Mouse (Mus musculus) lung, embryonic 16.5 days (tissue): Measurements from ENCODE around the gene Dock9. TPM values are rescaled to one million over a fixed set of nuclear protein-coding genes. Genes with fewer than 3 reads are reported as not detected.

Source experiments
- ATAC-seq: fragments of 200-750 bp; cut with Nextera tagmentation; 2 replicates; pipeline ENCODE4 v1.8.0; 2017; ENCODE audit warnings: low read depth, mild to moderate bottlenecking, moderate library complexity
- H3K27ac ChIP-seq: fragments of 300-500 bp; sonication (generic); 2 replicates; pipeline ENCODE4 v1.5.1; 2014; ENCODE audit warnings: mild to moderate bottlenecking, control low read depth, low read length
- H3K27me3 ChIP-seq: fragments of 300-500 bp; sonication (generic); 2 replicates; pipeline ENCODE4 v1.6.1; 2014; ENCODE audit warnings: low read depth, low read length, mixed read lengths; ENCODE audit not compliant: control insufficient read depth, insufficient read depth
- H3K36me3 ChIP-seq: fragments of 300-500 bp; sonication (generic); 2 replicates; pipeline ENCODE4 v1.6.1; 2014; ENCODE audit warnings: low read length; ENCODE audit not compliant: control insufficient read depth, insufficient read depth
- H3K4me1 ChIP-seq: fragments of 300-500 bp; sonication (generic); replicated peaks from 2 replicates; pipeline ENCODE4 v1.6.1; 2014; ENCODE audit warnings: low read length, mixed read lengths; ENCODE audit not compliant: control insufficient read depth, insufficient read depth
- H3K4me2 ChIP-seq: fragments of 300-500 bp; sonication (generic); 2 replicates; pipeline ENCODE4 v1.6.1; 2014; ENCODE audit warnings: low read depth, low read length, control low read depth
- H3K4me3 ChIP-seq: fragments of 300-500 bp; sonication (generic); 2 replicates; pipeline ENCODE4 v1.5.1; 2014; ENCODE audit warnings: mild to moderate bottlenecking, low read length, control low read depth
- H3K9ac ChIP-seq: fragments of 300-500 bp; sonication (generic); 2 replicates; pipeline ENCODE4 v1.6.1; 2014; ENCODE audit warnings: low read length, control low read depth
- H3K9me3 ChIP-seq: fragments of 300-500 bp; sonication (generic); 2 replicates; pipeline ENCODE4 v1.6.1; 2016; ENCODE audit warnings: low read length; ENCODE audit not compliant: control insufficient read depth
- WGBS: fragments of 180-500 bp; shearing (Covaris S2); extraction: QIAGEN DNeasy Blood & Tissue Kit; methylation state at CpG from one replicate; pipeline ENCODE4 v1.1.7; 2014; 5-methylcytosine and 5-hydroxymethylcytosine counted together
- polyA plus RNA-seq: library from polyadenylated mRNA; unstranded; fragments of >200 nt; fragmentation: Nextera tagmentation; extraction: Ambion mirVana; gene quantifications from 2 replicates; pipeline ENCODE4 v1.2.1, GENCODE M21; 2015

The Dock9 gene
- polyA plus RNA-seq, 1 experiment from 2014 or later = 14.3 TPM

DNA sequence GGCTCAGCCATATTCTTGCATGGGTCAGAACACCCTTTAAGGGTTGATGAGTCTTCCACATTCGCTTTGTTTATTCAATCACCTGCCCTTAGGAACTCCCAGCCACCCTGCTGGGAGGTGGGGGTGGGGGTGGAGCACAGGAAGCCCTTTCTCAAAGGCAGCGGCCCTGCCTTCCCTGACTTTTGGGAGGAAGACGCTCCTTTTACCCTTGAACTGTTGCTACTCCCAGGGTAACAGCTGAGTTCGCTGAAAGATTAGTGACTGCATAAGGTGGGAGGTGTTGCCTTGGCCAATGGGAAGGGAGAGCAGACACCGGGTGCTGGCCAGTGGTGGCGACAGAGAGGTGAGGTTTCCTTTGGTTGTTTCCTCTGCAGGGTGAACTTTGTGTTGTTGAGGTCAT is 291.3 kb downstream of the Dock9 start:
- ATAC-seq = no peak
- 14% methylated on average over 6 of the region's 6 CpGs for WGBS
- Histone ChIP-seq H3K4me1 (peaks cover 4% of the 10 kb centered on the region), H3K9me3 (no peaks in the 10 kb centered on the region; the same call in 1 of the 2 replicates), H3K27me3 (peaks cover 32% of the 10 kb centered on the region), H3K9ac (no peak overlapping the region), H3K4me3 (no peak overlapping the region), H3K4me2 (no peak overlapping the region), H3K27ac (no peak overlapping the region), H3K36me3 (no peaks in the 10 kb centered on the region)

DNA sequence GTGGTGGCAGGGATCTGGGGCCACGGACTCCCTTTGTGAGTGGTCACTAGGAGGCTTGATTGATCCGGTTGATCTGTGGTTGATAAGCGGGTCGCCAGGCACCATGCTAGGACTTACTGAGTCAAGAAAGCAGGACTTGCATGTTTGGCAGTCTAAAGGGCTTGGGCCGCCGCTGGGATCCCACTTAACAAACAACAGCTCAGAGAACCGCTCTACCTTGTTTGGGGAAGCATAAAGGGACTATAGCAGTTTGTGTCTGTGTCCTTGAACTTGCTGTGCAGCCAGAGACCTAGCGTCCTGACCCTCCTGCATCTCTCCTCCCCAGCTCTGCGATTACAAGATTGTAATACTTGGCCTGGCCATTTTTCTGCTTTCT is 292.2 kb downstream of the Dock9 start:
- H3K9me3 ChIP-seq = no peaks in the 10 kb centered on the region; the same call in 1 of the 2 replicates
- no peak for ATAC-seq
- H3K27ac ChIP-seq = no peak overlapping the region
- H3K36me3 ChIP-seq = no peaks in the 10 kb centered on the region
- H3K4me2 ChIP-seq = peak overlapping the region; percentile 59
- peaks cover 4% of the 10 kb centered on the region for H3K4me1 ChIP-seq
- H3K27me3 ChIP-seq = peaks cover 32% of the 10 kb centered on the region
- H3K4me3 ChIP-seq = peak overlapping the region; percentile 41; the same call in 1 of the 2 replicates
- H3K9ac ChIP-seq = no peak overlapping the region
- WGBS = 25% methylated on average over 9 of the region's 9 CpGs

DNA sequence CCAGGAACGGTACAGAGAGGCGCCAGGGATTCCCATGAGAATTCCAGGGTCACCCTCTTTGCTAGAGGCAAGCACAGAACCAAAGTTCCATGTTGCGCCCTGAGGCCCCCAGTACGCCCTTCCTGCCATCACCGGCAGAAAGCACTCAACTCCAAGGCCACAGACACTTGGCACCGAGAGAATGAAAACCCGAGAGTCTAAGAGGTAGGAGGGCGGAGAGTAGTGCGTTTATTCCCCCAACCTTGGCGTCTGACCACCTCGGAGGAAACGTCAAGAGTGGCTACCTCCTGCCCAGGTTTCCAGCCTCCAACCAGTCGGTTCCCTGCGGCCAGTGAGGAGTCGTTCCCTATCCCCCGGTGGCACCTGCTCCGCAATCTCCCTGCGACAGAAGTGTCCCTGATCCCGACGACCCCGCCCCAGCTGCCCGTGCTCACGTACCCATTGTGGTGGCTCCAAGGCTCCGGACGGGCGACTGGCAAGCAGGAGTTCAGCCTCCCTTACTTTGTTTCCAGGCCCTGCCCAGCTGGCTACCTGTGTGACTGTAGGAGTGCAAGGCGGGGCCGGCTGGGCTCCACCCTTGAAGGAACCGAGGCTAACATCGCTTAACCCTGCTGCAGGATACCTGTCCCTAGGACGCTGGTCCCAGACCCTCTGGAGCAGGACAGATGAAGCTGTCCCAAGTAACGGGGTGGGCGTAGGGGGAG is 292.7 kb downstream of the Dock9 start, which contains the start of gene Slc15a1:
Gene Slc15a1 (minus strand): TSS at position 472 of the 704 bp plus-strand sequence.
- peak within 1 kb of the TSS; percentile 59 for H3K4me2 ChIP-seq
- H3K9ac ChIP-seq = peak within 1 kb of the TSS; percentile 47
- H3K36me3 ChIP-seq = no peaks in the 10 kb centered on the region
- no peak within 1 kb of the TSS for H3K27ac ChIP-seq
- H3K4me3 ChIP-seq = peak within 1 kb of the TSS; percentile 41
- peaks cover 32% of the 10 kb centered on the region for H3K27me3 ChIP-seq
- no peaks in the 10 kb centered on the region; the same call in 1 of the 2 replicates for H3K9me3 ChIP-seq
- peaks cover 4% of the 10 kb centered on the region for H3K4me1 ChIP-seq
- 6% methylated on average over 33 of the region's 33 CpGs for WGBS
- peak; percentile 75 for ATAC-seq

DNA sequence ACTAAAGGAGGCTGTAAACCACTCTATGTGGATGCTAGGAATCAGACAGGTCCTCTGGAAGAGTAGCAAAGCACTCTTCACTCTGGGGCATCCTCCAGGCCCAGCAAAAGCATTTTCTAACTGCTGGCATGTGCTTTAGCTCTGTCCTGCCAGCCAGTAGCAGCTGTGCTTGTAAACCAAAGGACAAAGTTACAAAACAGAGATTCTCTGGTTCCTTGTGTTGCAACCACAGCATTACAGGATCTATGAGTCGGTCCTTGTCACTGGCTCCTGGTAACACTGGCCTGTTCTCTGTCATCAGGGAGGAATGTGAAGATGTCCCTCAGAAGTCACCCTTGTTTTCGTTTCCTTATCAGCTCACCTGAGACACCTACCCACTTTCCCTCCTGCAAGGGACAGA is 297.1 kb downstream of the Dock9 start:
- Histone ChIP-seq H3K4me1 (peaks cover 4% of the 10 kb centered on the region), H3K27me3 (peaks cover 21% of the 10 kb centered on the region), H3K27ac (no peak overlapping the region), H3K4me3 (no peak overlapping the region), H3K9ac (no peak overlapping the region), H3K36me3 (no peaks in the 10 kb centered on the region), H3K4me2 (no peak overlapping the region), H3K9me3 (no peaks in the 10 kb centered on the region)
- ATAC-seq = no peak
- WGBS = 50% methylated on average over 2 of the region's 2 CpGs

DNA sequence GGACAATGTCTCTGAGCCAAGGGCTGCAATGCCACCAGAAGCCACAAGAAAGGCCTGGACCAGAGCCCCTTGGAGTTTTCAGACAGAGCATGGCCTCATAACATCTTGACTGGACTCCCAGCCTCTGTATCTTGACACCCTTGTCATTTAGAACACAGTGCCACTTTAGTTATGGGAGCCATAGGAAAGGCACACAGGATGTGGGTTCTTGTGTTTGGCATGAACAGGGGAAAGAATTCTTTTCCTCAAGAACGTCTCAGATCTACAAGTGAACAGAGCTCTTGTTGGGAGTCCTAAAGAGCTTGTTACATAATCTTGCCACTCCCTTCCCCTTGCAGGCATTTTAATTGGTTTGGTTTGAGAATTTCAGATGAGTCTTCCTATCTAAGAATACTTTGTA is 297.9 kb downstream of the Dock9 start:
- 26% methylated on average over 1 of the region's 1 CpGs for WGBS
- Histone ChIP-seq H3K27ac (no peak overlapping the region; the same call in 1 of the 2 replicates), H3K9ac (no peak overlapping the region), H3K9me3 (no peaks in the 10 kb centered on the region), H3K4me2 (no peak overlapping the region), H3K4me3 (no peak overlapping the region), H3K36me3 (no peaks in the 10 kb centered on the region), H3K27me3 (peaks cover 12% of the 10 kb centered on the region), H3K4me1 (peaks cover 4% of the 10 kb centered on the region)
- peak; percentile 53; the same call in 1 of the 2 replicates for ATAC-seq

DNA sequence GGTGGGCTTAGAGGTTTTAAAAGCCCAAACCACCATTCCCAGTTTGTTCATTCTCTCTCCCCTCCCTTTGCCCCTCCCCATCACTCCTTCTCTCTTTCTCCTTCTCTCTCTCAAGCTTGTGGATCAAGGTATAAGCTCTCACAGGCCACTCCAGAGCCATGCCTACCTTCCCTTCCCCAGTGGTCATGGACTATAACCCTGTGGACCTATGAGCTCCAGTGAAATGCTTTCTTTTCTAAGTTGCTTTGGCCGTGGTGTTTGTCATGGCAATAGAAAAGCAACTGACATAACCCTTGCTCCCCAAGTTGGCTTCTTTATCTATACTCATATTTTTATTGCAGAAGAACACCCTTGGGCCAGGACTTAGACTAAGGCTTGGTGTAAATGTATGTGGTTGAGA is 299.8 kb downstream of the Dock9 start:
- Histone ChIP-seq H3K9me3 (no peaks in the 10 kb centered on the region), H3K4me2 (no peak overlapping the region), H3K27me3 (no peaks in the 10 kb centered on the region; the same call in 1 of the 2 replicates), H3K4me3 (no peak overlapping the region), H3K36me3 (no peaks in the 10 kb centered on the region), H3K27ac (no peak overlapping the region), H3K9ac (no peak overlapping the region), H3K4me1 (peaks cover 2% of the 10 kb centered on the region; the same call in 1 of the 2 replicates)
- ATAC-seq = no peak
- WGBS = 74% methylated on average over 1 of the region's 1 CpGs

DNA sequence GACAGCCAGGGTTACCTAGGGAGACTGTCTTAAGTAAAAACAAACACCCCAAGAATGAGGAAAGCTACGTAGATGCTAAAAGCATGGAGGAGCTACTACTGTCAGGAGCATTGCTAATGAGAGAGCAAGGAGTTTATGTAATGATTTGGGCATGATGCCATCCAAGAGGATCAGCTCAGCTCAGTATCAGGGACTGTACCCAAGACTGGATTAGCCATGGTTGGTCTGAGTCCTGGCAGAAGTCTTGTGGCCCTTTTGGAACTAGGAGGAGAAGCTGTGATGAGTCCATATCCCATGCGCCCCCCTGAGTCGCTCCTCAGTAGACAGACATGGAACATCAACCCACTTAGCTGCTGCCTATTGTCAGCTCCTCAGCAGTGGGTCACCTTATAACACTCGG is 301.9 kb downstream of the Dock9 start:
- Histone ChIP-seq H3K36me3 (no peaks in the 10 kb centered on the region), H3K4me3 (no peak overlapping the region), H3K27ac (no peak overlapping the region), H3K9ac (no peak overlapping the region), H3K27me3 (no peaks in the 10 kb centered on the region; the same call in 1 of the 2 replicates), H3K4me2 (no peak overlapping the region), H3K4me1 (peaks cover 4% of the 10 kb centered on the region; the same call in 1 of the 2 replicates), H3K9me3 (no peaks in the 10 kb centered on the region)
- ATAC-seq = no peak
- 75% methylated on average over 4 of the region's 4 CpGs for WGBS

DNA sequence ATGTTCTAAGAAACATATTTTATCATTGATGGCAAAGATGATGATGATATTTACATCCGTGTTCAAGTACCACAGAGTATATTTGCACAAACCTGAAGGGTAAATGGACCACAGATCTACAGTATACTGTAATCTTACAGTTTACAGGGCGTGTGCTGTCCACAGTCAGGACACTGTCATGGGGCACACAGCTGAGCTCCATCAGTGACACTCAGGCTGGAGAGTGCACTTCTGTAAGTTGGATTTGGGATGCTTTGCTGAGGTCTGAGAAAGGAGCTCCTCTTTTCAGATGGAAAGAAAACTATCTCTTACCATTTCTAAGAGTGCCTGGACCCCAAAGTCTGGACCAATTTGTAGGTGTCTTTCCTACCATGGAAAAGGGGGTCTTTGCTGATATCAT is 302.5 kb downstream of the Dock9 start:
- Histone ChIP-seq H3K9ac (no peak overlapping the region), H3K4me1 (peaks cover 4% of the 10 kb centered on the region; the same call in 1 of the 2 replicates), H3K4me2 (no peak overlapping the region), H3K27ac (no peak overlapping the region), H3K4me3 (no peak overlapping the region), H3K9me3 (no peaks in the 10 kb centered on the region), H3K36me3 (no peaks in the 10 kb centered on the region), H3K27me3 (no peaks in the 10 kb centered on the region; the same call in 1 of the 2 replicates)
- peak; percentile 61; the same call in 1 of the 2 replicates for ATAC-seq
- 33% methylated on average over 2 of the region's 2 CpGs for WGBS

DNA sequence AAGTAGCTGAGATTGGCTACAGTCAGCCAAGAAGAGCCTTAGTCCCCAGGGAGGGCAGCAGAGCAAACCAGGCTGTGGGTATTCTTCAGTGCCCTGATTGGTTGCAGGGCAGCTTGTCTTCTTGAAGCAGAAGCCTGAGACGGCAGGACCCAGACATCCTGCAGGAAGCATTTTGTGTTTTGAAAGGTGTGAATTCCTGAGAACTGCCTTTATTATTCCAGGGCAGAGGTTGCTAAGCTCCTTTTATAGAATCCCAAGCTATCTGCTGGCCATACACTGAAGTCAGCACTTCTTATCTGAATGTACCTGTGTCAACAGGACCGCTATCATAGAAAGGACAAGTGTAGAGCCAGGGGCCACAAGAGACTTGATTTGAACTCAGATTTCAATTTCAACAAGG is 303.4 kb downstream of the Dock9 start:
- Histone ChIP-seq H3K36me3 (no peaks in the 10 kb centered on the region), H3K27me3 (no peaks in the 10 kb centered on the region; the same call in 1 of the 2 replicates), H3K4me3 (no peak overlapping the region), H3K27ac (no peak overlapping the region), H3K9ac (no peak overlapping the region), H3K4me2 (no peak overlapping the region), H3K9me3 (no peaks in the 10 kb centered on the region), H3K4me1 (peaks cover 4% of the 10 kb centered on the region; the same call in 1 of the 2 replicates)
- 38% methylated on average over 2 of the region's 2 CpGs for WGBS
- no peak for ATAC-seq
